Mouse (Mus musculus) bone marrow macrophage, adult 2 months (primary cell): ENCODE measurements around the gene Fam192a.

ENCODE experiments used
- CTCF ChIP-seq: IDR thresholded peaks from 2 replicates; pipeline ENCODE4 v1.5.1; 2012; ENCODE audit warnings: low read depth, mild to moderate bottlenecking, low read length, moderate library complexity
- POLR2A ChIP-seq: IDR thresholded peaks from 2 replicates; pipeline ENCODE4 v1.6.1; 2012; ENCODE audit warnings: mild to moderate bottlenecking, low read depth, low read length, borderline replicate concordance

DNA sequence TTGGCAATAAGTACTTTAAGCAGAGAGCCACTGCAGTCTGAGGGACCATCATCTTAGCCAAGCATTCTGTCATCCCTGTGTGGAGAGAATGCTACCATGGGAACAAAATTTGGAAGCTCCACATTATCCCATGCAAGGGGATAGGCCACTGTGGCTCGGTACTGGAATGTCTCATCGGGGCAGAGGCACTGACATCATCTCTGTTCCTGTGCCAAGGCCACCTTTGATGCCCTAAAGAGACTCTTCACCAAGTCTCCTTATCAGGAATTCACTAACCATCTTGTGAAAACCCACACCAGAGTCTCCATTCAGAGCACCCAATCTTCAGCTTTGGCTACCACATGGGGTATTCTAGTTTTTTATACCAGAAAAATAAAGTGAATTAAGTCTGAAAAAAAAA is 39.4 kb upstream of the Fam192a start:
- TF ChIP-seq POLR2A (no peak), CTCF (no peak)
